Mouse (Mus musculus) spleen, adult 18-20 months (tissue): ENCODE measurements around the gene E2f2.

ENCODE experiments used
- DNase-seq, 2 experiments: peaks; one replicate each; pipeline ENCODE4 v3.0.0; 2022; ENCODE audit warnings: mixed read lengths in 2 of 2

Gene E2f2

GRCm38 (mm10) chr4:136172011-136172541 lies at the start of gene E2f2:
TSS of gene E2f2 (plus strand) at chr4:136172394.
- DNase-seq, result peak; percentile 46 to 68

- no peak for DNase-seq
Measured at GRCm38 (mm10) chr4:136123111-136123791, 48.9 kb upstream of the E2f2 start.

GRCm38 (mm10) chr4:136123792-136124161 lies 48.4 kb upstream of the E2f2 start:
- no peak for DNase-seq

GRCm38 (mm10) chr4:136124581-136124980 lies 47.6 kb upstream of the E2f2 start:
- DNase-seq, result no peak

- no peak for DNase-seq
Measured at GRCm38 (mm10) chr4:136125458-136125857, 46.7 kb upstream of the E2f2 start.

GRCm38 (mm10) chr4:136126019-136126418 lies 46.2 kb upstream of the E2f2 start:
- DNase-seq, result no peak

- DNase-seq, result peak; percentile 59 to 70
Measured at GRCm38 (mm10) chr4:136127670-136128069, 44.5 kb upstream of the E2f2 start.

GRCm38 (mm10) chr4:136129842-136130241 lies 42.4 kb upstream of the E2f2 start:
- no peak for DNase-seq

GRCm38 (mm10) chr4:136133801-136134200 lies 38.4 kb upstream of the E2f2 start:
- DNase-seq, result no peak

- DNase-seq, result no peak
Measured at GRCm38 (mm10) chr4:136134418-136134977, 37.7 kb upstream of the E2f2 start.

- DNase-seq, result no peak
Measured at GRCm38 (mm10) chr4:136134978-136135873, 37.0 kb upstream of the E2f2 start.

GRCm38 (mm10) chr4:136135874-136136728 lies 36.1 kb upstream of the E2f2 start:
- DNase-seq, result no peak

- no peak for DNase-seq
Measured at GRCm38 (mm10) chr4:136139326-136140110, 32.7 kb upstream of the E2f2 start.

GRCm38 (mm10) chr4:136140327-136141250 lies 31.6 kb upstream of the E2f2 start:
- DNase-seq, result peak; percentile 63 to 73

GRCm38 (mm10) chr4:136142267-136143192 lies 29.7 kb upstream of the E2f2 start:
- peak in 1 of 2 experiments; percentile 1 for DNase-seq

GRCm38 (mm10) chr4:136143193-136143976 lies 28.8 kb upstream of the E2f2 start, which contains the start of gene Id3:
TSS of gene Id3 (plus strand) at chr4:136143497.
- DNase-seq, result peak; percentile 91 to 93

- peak; percentile 72 for DNase-seq
Measured at GRCm38 (mm10) chr4:136144126-136144926, 27.9 kb upstream of the E2f2 start.
